Mouse (Mus musculus) stomach, embryonic 15.5 days (tissue): ENCODE data around the gene Foxs1. TPM values are rescaled to one million over a fixed set of nuclear protein-coding genes. Genes with fewer than 3 reads are reported as not detected.

Experiments used
- ATAC-seq: fragments of 200-750 bp; cut with Nextera tagmentation; 2 replicates; pipeline ENCODE4 v1.8.0; 2017; ENCODE audit warnings: low read depth, moderate number of reproducible peaks, moderate TSS enrichment; ENCODE audit not compliant: insufficient read depth, low FRiP score
- H3K27ac ChIP-seq: fragments of 300-500 bp; sonication (generic); 2 replicates; pipeline ENCODE4 v1.5.1; 2015; ENCODE audit warnings: mild to moderate bottlenecking, inconsistent platforms
- H3K27me3 ChIP-seq: fragments of 300-500 bp; sonication (generic); replicated peaks from 2 replicates; pipeline ENCODE4 v1.6.1; 2015; ENCODE audit warnings: inconsistent platforms
- H3K36me3 ChIP-seq: fragments of 300-500 bp; sonication (generic); 2 replicates; pipeline ENCODE4 v1.6.1; 2015; ENCODE audit warnings: inconsistent platforms
- H3K4me1 ChIP-seq: fragments of 300-500 bp; sonication (generic); 2 replicates; pipeline ENCODE4 v1.6.1; 2015; ENCODE audit warnings: inconsistent platforms
- H3K4me2 ChIP-seq: fragments of 300-500 bp; sonication (generic); 2 replicates; pipeline ENCODE4 v1.6.1; 2015; ENCODE audit warnings: mild to moderate bottlenecking, inconsistent platforms
- H3K4me3 ChIP-seq: fragments of 300-500 bp; sonication (generic); replicated peaks from 2 replicates; pipeline ENCODE4 v1.5.1; 2015; ENCODE audit warnings: inconsistent platforms
- H3K9ac ChIP-seq: fragments of 300-500 bp; sonication (generic); 2 replicates; pipeline ENCODE4 v1.6.1; 2015; ENCODE audit warnings: inconsistent platforms
- H3K9me3 ChIP-seq: fragments of 300-500 bp; sonication (generic); 2 replicates; pipeline ENCODE4 v1.6.1; 2016; ENCODE audit warnings: inconsistent platforms
- WGBS: fragments of 180-500 bp; shearing (Covaris S2); methylation state at CpG from one replicate; pipeline ENCODE4 v1.1.7; 2015; 5-methylcytosine and 5-hydroxymethylcytosine counted together
- polyA plus RNA-seq: library from polyadenylated mRNA; unstranded; fragments of >200 nt; fragmentation: Nextera tagmentation; extraction: Ambion mirVana; gene quantifications from 2 replicates; pipeline ENCODE4 v1.2.1, GENCODE M21; 2015

Foxs1 gene
- polyA plus RNA-seq: 3.1 and 4.3 TPM in 2 replicates

DNA sequence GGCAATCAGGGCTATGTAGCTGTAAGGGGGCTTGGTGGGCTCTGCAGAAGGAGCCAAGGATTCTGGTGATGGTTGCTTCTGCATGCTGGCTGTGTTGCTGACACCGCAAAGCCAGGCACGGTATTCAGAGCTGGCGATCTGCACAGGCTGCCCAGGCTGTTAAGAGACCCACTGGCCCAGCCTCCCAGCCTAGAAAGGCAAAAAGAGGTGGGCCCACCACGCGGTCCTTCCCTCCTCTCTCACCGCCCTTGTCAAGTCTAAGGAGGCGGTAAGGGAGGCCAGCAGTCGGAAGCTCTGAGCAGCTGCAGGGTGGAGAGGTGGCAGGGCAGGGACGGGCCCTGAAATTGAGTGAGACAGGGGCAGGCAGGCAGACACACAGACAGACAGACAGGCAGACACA, at the start of gene Foxs1:
Gene Foxs1, minus strand, starts transcription at position 161 of the 400 bp plus-strand sequence.
- Histone ChIP-seq H3K4me3 (0 out of 2 replicates have a peak within 1 kb of the TSS, but pooled peaks have one; percentile 6), H3K4me1 (peaks cover 17% of the 10 kb centered on the region; the same call in 1 of the 2 replicates), H3K4me2 (peak within 1 kb of the TSS; percentile 16; the same call in 1 of the 2 replicates), H3K27ac (no peak within 1 kb of the TSS), H3K36me3 (no peaks in the 10 kb centered on the region), H3K9me3 (no peaks in the 10 kb centered on the region), H3K27me3 (0 out of 2 replicates have a peak, but pooled peaks cover 8% of the 10 kb centered on the region), H3K9ac (no peak within 1 kb of the TSS)
- 0 out of 2 replicates have a peak, but pooled peaks have one; percentile 21 for ATAC-seq
- WGBS: 22% methylated on average over 9 of the region's 9 CpGs

DNA sequence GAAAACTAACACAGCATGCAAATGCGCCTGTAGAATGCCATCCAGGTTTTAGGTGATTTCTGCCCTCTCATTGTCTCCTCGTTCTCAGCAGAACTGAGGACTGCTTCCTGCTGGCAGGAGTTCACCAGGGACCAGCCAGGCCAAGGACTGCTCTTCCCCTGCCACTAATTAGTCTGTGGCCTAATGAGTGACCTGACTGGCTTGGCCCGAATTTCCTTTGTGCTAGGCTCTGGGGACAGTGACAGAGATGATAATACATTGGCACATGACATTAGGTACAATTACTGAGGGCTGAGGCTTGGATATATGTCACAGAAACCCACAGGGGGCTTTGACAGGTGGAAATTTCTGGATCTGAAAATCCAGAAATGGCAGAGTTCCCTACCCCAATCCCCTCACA, 44.0 kb upstream of the Foxs1 start:
- Histone ChIP-seq H3K9me3 (no peaks in the 10 kb centered on the region), H3K9ac (no peak overlapping the region), H3K27ac (no peak overlapping the region), H3K4me1 (no peaks in the 10 kb centered on the region), H3K27me3 (no peaks in the 10 kb centered on the region), H3K4me3 (no peak overlapping the region), H3K4me2 (no peak overlapping the region), H3K36me3 (no peaks in the 10 kb centered on the region)
- WGBS: 65% methylated on average over 3 of the region's 3 CpGs
- ATAC-seq: no peak

DNA sequence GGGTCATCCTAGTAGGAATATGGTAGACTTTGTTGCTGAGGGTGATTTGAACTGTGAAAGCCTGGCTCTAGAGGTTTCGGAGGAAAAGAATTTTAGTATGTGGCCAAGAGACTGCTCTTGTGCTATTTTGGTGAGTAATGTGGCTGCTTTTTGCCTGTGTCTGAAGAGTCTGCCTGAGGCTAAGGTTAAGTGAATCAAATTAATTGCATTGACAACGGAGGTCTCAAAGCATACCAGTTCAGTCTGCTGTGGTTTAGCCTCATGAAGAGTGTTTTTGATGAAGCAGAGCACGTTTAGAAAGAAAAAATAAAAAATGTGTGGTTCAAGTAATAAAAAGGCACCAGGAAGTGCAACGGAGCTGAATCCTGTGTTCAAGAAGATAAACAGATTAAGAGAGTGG, 32.5 kb upstream of the Foxs1 start:
- no peaks in the 10 kb centered on the region for H3K27me3 ChIP-seq
- H3K9ac ChIP-seq: no peak overlapping the region
- no peak overlapping the region for H3K4me2 ChIP-seq
- H3K4me3 ChIP-seq: no peak overlapping the region
- WGBS: 53% methylated on average over 4 of the region's 4 CpGs
- H3K36me3 ChIP-seq: no peaks in the 10 kb centered on the region
- H3K4me1 ChIP-seq: 0 out of 2 replicates have a peak, but pooled peaks cover 3% of the 10 kb centered on the region
- H3K9me3 ChIP-seq: no peaks in the 10 kb centered on the region
- no peak for ATAC-seq
- H3K27ac ChIP-seq: no peak overlapping the region

DNA sequence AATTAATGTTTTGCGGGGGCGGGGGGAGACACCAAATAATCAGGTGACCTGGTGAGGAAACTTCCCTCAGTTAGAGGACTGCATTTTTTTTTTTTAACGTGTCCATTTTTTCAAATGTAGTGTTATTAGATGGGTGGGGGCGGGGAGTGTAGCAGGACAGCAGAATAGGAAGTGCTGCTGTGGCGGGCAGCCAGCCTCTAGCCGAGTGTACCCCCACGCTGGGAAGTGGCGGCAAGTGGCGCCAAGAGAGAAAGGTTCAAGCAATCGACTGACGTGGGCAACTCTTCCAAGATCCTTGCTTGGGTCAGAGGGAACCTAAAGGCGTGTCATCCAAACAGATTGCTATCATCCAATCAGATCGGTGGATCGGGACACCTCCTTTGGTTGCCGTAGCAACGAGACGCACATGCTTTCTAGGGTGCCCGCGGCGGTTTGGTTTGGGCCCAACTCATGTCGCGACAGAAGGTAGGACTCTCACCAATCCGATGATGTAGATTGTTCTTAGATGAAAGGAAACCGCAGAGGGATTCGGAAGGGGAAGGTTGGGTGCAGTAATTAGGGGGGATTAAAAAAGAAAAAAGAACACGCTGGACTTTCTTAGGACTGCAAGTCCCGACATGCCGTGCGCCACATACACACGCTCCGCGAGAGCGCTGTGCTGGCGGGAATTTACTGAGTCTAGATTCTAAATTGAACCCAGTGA, 29.2 kb upstream of the Foxs1 start, which contains the start of gene Ttll9:
Gene Ttll9, plus strand, starts transcription at position 395 of the 703 bp plus-strand sequence.
- no peaks in the 10 kb centered on the region for H3K9me3 ChIP-seq
- H3K4me1 ChIP-seq: 0 out of 2 replicates have a peak, but pooled peaks cover 3% of the 10 kb centered on the region
- H3K4me3 ChIP-seq: peak within 1 kb of the TSS; percentile 49
- peak; percentile 86 for ATAC-seq
- 0 out of 2 replicates have a peak within 1 kb of the TSS, but pooled peaks have one; percentile 6 for H3K9ac ChIP-seq
- 0 out of 2 replicates have a peak, but pooled peaks cover 2% of the 10 kb centered on the region for H3K27me3 ChIP-seq
- WGBS: 2% methylated on average over 34 of the region's 34 CpGs
- peak within 1 kb of the TSS; percentile 86 for H3K4me2 ChIP-seq
- H3K36me3 ChIP-seq: no peaks in the 10 kb centered on the region
- no peak within 1 kb of the TSS for H3K27ac ChIP-seq

DNA sequence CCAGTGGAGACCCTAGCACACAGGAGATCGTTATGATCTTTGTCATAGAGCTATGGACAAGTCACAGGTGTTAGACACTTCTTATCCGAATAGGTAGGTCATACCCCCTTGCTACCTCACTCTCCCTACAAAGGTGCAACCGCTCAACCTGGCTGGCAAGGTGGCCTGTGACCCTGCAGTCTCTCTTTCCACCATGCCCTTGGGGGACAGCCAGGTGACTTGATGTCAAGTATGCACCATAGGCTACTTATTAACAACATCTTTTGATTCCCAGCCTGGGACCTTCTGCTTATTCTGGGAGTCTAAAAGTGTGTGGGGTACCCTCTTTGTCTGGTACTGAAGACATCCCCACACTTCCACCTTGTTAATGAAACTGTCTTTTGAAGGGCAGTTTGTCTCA, 25.1 kb upstream of the Foxs1 start:
- Histone ChIP-seq H3K4me1 (0 out of 2 replicates have a peak, but pooled peaks cover 3% of the 10 kb centered on the region), H3K27me3 (peaks cover 11% of the 10 kb centered on the region; the same call in 1 of the 2 replicates), H3K4me2 (no peak overlapping the region), H3K4me3 (no peak overlapping the region), H3K9me3 (no peaks in the 10 kb centered on the region), H3K36me3 (no peaks in the 10 kb centered on the region), H3K27ac (no peak overlapping the region), H3K9ac (no peak overlapping the region)
- 67% methylated on average over 3 of the region's 3 CpGs for WGBS
- ATAC-seq: no peak

DNA sequence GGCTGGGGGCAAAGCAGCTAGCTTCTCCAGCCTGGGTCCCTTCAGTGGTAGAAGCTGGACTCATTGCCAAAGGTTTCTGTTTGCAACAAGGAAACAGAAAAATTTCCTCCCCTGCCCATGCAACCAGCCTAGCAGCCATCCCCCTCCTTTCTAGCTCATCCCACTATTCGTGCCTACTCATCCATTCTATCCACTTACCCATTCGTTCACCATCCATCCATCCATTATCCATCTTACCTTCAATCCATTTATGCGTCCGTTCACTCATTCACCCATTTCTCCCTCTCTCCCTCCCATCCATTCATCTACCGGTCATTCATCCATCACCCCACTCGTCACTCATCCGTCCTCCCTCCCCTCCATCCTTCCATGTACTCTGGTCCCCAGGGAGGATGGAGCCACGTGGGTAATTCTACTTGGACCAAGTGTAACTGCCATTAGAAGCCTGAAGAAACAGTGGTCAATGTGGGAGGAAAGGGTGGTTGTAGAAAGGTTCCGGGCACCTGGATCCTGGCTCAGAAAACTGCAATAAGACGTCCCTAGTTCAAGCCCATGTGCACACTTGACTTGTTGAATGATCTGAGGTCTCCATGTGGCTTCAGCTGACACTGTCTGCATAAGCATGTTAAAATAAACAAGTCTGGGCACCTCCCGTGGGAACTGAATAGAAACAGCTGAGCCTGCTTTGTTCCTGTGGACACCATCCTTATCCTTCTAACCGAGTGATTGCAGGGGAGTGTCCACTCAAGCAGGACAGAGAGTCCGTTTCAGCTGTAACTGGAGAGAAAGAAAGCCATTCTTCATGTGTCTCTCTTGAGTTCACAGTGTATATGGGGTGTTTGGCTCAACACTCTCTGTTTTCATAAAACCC, 19.1 kb upstream of the Foxs1 start:
- Histone ChIP-seq H3K4me1 (peaks cover 6% of the 10 kb centered on the region; the same call in 1 of the 2 replicates), H3K9me3 (no peaks in the 10 kb centered on the region), H3K27me3 (peaks cover 51% of the 10 kb centered on the region), H3K4me3 (peak overlapping the region; percentile 58), H3K4me2 (peak overlapping the region; percentile 96), H3K9ac (peak overlapping the region; percentile 9; the same call in 1 of the 2 replicates), H3K36me3 (no peaks in the 10 kb centered on the region), H3K27ac (no peak overlapping the region)
- ATAC-seq: no peak
- WGBS: 16% methylated on average over 13 of the region's 13 CpGs

DNA sequence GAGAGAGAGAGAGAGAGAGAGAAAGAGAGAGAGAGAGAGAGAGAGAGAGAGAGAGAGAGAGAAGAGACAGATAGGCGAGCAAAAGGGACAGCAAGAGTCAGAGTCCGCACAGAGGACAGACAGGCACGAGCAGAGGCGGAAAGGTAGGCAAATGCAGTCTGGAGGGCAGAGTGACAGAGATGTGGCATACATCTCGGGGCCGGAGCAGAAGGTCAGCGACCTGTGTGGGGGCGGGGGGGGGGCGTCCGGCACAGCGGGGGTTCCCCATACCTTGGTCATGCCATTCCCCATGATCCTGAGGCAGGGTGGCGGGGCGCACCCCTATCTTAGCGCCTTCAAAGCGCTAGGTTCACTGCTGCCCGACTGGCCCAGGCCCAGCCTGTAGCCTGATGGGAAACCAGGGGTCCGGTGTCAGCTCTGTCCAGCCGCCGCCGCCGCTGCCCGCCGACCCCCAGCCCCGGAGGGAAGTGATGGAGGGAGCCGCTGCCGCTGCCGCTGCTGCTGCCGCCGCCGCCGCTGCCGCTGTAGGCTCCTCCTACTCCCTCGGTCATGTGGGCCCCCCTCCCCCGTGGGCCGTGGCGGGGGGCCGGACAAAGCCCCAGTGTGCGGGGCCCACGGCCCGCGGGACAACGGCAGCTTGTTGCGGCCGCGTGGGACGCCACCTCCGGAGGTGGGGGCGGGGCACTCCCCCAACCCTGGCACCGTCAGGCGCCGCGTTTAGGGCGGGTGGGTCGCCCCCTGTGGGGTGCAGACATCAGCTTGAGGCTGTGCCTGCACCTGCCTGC, 18.2 kb upstream of the Foxs1 start, which contains the start of gene Dusp15:
Gene Dusp15, minus strand, starts transcription at position 634 of the 785 bp plus-strand sequence.
- Histone ChIP-seq H3K4me2 (peak within 1 kb of the TSS; percentile 96), H3K27ac (no peak within 1 kb of the TSS), H3K4me3 (peak within 1 kb of the TSS; percentile 58), H3K27me3 (peaks cover 51% of the 10 kb centered on the region), H3K9me3 (no peaks in the 10 kb centered on the region), H3K36me3 (no peaks in the 10 kb centered on the region), H3K4me1 (peaks cover 6% of the 10 kb centered on the region; the same call in 1 of the 2 replicates), H3K9ac (peak within 1 kb of the TSS; percentile 9)
- WGBS: under 1% methylated on average over 36 of the region's 54 CpGs
- peak; percentile 29; the same call in 1 of the 2 replicates for ATAC-seq

DNA sequence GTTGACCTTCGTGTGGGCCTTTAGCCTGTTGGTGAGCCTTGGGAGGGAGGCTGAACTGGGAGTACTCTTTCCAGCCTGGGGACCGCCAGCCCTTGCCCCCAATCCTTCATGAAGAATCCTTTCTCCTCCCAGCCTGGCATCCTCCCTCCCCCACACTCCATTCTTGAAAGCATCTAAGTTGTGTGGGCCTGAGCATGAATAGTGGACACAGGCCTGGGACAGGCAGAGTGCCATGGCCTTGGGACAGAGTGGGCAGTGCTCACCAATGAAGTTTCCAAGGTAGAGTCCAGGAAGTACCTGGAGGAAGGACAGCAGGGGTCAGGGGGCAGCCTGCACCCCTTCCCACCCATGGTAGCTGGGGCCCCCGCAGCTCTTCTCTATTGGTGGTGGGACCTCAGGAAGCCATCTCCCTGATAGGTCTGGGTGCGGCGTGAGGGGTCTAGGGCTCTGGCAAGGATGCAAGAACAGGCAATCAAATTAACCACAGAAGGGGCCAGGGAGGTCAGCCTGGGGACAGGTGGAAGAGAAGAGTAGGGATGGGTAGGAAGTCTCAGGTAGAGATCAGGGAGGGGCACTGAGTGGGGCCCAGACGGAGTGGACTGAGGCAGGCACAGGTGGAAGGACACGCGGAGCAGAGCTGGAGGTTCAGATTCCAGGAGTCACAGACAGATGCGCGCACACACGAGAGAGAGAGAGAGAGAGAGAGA, 17.5 kb upstream of the Foxs1 start:
- Histone ChIP-seq H3K9ac (no peak overlapping the region), H3K36me3 (no peaks in the 10 kb centered on the region), H3K4me3 (no peak overlapping the region), H3K4me1 (peaks cover 6% of the 10 kb centered on the region; the same call in 1 of the 2 replicates), H3K4me2 (peak overlapping the region; percentile 96), H3K9me3 (no peaks in the 10 kb centered on the region), H3K27me3 (peaks cover 56% of the 10 kb centered on the region), H3K27ac (no peak overlapping the region)
- 35% methylated on average over 11 of the region's 11 CpGs for WGBS
- ATAC-seq: 0 out of 2 replicates have a peak, but pooled peaks have one; percentile 23

DNA sequence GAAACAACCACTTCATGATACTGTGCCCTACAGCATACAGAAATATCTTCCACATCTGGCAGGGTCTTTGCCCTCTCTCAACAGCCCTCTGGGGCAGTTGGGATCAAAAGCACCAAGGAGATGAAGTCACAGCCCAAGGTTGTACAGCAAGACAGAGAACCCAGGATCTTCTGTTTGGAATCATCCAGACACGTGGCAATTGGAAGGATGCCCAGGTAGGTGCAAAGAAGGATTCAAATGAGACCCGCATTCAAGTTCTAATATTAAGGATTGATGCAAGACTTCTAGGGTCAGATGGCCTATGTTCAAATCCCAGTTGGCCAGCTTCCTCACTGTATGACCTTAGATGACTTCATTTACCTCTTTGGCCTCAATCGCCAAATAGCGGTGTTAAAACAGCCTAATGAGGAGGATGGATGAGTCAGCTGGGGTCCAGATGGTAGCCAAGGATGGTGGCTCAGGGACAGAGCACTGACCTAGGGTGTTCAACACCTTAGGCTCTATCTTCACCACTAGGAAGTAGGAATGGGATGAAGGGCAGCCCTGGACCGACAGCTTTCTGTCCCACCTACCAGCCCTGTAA, 15.5 kb upstream of the Foxs1 start:
- H3K27me3 ChIP-seq: peaks cover 67% of the 10 kb centered on the region
- 86% methylated on average over 5 of the region's 5 CpGs for WGBS
- H3K36me3 ChIP-seq: no peaks in the 10 kb centered on the region

DNA sequence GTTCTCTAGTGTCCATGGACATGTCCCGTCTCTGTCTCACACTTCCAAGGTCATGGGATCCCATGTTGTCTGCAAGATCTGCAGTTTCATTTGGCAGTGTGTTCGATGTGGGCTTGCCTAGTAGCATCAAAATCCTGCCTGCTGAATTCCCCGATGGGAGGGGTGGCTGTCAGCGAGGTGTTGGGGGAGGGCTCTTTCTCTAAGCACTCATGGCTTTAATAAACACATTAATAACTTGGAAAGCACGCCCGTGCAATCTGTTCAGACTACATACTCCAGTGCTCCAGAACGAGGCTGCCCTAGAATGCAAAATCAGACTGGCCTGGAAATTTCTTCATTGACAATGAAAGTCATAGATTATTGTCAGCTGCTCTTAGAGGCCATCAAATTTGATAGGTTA, 14.1 kb upstream of the Foxs1 start:
- Histone ChIP-seq H3K36me3 (no peaks in the 10 kb centered on the region), H3K4me1 (peaks cover 17% of the 10 kb centered on the region), H3K4me2 (no peak overlapping the region), H3K4me3 (no peak overlapping the region), H3K9ac (no peak overlapping the region), H3K27ac (no peak overlapping the region), H3K27me3 (peaks cover 73% of the 10 kb centered on the region), H3K9me3 (no peaks in the 10 kb centered on the region)
- no peak for ATAC-seq
- 32% methylated on average over 7 of the region's 7 CpGs for WGBS

More for the DNA sequence above, 15.5 kb upstream of the Foxs1 start:
- no peak overlapping the region for H3K4me2 ChIP-seq
- no peak overlapping the region for H3K4me3 ChIP-seq
- H3K27ac ChIP-seq: no peak overlapping the region
- no peak overlapping the region for H3K9ac ChIP-seq
- no peaks in the 10 kb centered on the region for H3K9me3 ChIP-seq
- H3K4me1 ChIP-seq: peaks cover 7% of the 10 kb centered on the region; the same call in 1 of the 2 replicates
- ATAC-seq: no peak
